9 mouse cellular contexts compared by ENCODE assay signal in the genomic region with DNA sequence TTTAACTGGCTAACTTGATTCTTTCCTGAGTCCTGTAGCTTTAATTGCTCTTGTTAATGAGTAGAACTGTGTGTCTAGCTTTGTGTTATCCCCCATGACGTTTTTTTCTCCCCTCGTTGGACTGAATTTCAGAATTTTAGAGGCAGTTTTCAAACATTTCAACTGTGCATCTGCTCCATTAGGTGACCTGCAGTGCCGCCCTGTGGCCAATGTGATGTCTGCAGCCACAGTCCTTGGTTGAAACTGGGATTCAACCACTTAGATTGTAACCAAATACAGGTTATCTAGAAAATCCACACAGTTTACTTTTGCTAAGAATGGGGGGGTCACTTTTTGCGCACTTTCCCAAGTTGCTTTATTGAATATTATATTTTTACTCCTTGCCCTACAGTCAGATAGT.
DNase-seq lines count a peak whose midpoint lies in the region; ATAC-seq lines count a peak whose summit lies in the region.
"Had no signal": no experiment of that assay in that cellular context is flagged by ENCODE, and none has a peak within 500 bp of the region (broad histone marks: within the 10 kb centered on the region; RNA-seq: fewer than 3 reads in every experiment).

No protein-coding gene starts in this region.

- H3K9ac ChIP-seq in intestine, embryonic 14.5 days (ENCODE audit: low read length), result no peak overlapping the region
- no peak overlapping the region for H3K9ac ChIP-seq in intestine, embryonic 16.5 days (ENCODE audit: low read depth, low read length)
- H3K9ac ChIP-seq in embryonic facial prominence, embryonic 11.5 days (replicated peaks; ENCODE audit: low read length), result no peak overlapping the region

- intact Hi-C loops in heart, postnatal 25 days (cut with DNase I), result loop anchor here (2.0 to 10.0 kb wide), 4 partner anchors 328 to 1046 kb away; no protein-coding TSS in a partner anchor
- intact Hi-C loops in left cerebral cortex, postnatal 25 days (cut with DNase I), result loop anchor here (5.0 to 10.0 kb wide), 5 partner anchors 93 to 1018 kb away; no protein-coding TSS in a partner anchor

- peak; percentile 95 for DNase-seq in intestine, embryonic 14.5 days (ENCODE audit: low spot score)
- DNase-seq in adrenal gland, postnatal 25 days, result peak; percentile 78
- peak; percentile 85 for DNase-seq in embryonic facial prominence, embryonic 11.5 days (ENCODE audit: low spot score)
- DNase-seq in heart, postnatal 25 days (ENCODE audit: low spot score), result peak; percentile 10
- peak; percentile 82 to 88 for DNase-seq in left cerebral cortex, postnatal 25 days (ENCODE audit: low spot score in 2 of 2)
- peak; percentile 60 to 73 for DNase-seq in natural killer cell, adult 2 months (ENCODE audit: low spot score in 2 of 2)
- DNase-seq in testis, postnatal 10 days (ENCODE audit: low spot score), result peak; percentile 92

- no peaks in the 10 kb centered on the region for H3K36me3 ChIP-seq in intestine, embryonic 14.5 days (ENCODE audit: control insufficient read depth, insufficient read depth, low read length)
- no peaks in the 10 kb centered on the region for H3K36me3 ChIP-seq in intestine, embryonic 16.5 days (ENCODE audit: control insufficient read depth, insufficient read depth, low read length)
- no peaks in the 10 kb centered on the region for H3K36me3 ChIP-seq in embryonic facial prominence, embryonic 11.5 days (replicated peaks; ENCODE audit: control insufficient read depth, insufficient read depth, low read depth, low read length)

- H3K4me2 ChIP-seq in intestine, embryonic 14.5 days (ENCODE audit: low read length), result no peak overlapping the region
- no peak overlapping the region for H3K4me2 ChIP-seq in intestine, embryonic 16.5 days (ENCODE audit: low read depth, low read length)
- no peak overlapping the region for H3K4me2 ChIP-seq in embryonic facial prominence, embryonic 11.5 days (ENCODE audit: low read depth, low read length)

- H3K9me3 ChIP-seq in intestine, embryonic 14.5 days (ENCODE audit: control insufficient read depth, low read length), result no peaks in the 10 kb centered on the region
- H3K9me3 ChIP-seq in intestine, embryonic 16.5 days (ENCODE audit: control insufficient read depth, low read length), result no peaks in the 10 kb centered on the region
- H3K9me3 ChIP-seq in embryonic facial prominence, embryonic 11.5 days (replicated peaks; ENCODE audit: control insufficient read depth, low read length), result no peaks in the 10 kb centered on the region

- H3K4me3 ChIP-seq in intestine, embryonic 14.5 days (ENCODE audit: low read depth, low read length), result no peak overlapping the region
- H3K4me3 ChIP-seq in intestine, embryonic 16.5 days (ENCODE audit: low read length), result no peak overlapping the region
- H3K4me3 ChIP-seq in embryonic facial prominence, embryonic 11.5 days (ENCODE audit: low read depth, low read length), result no peak overlapping the region

- H3K27me3 ChIP-seq in intestine, embryonic 14.5 days (replicated peaks; ENCODE audit: control insufficient read depth, insufficient read depth, low read length), result no peaks in the 10 kb centered on the region
- H3K27me3 ChIP-seq in intestine, embryonic 16.5 days (replicated peaks; ENCODE audit: control insufficient read depth, insufficient read depth, low read length), result no peaks in the 10 kb centered on the region
- no peaks in the 10 kb centered on the region for H3K27me3 ChIP-seq in embryonic facial prominence, embryonic 11.5 days (ENCODE audit: control insufficient read depth, insufficient read depth, low read length)

- no peaks in the 10 kb centered on the region for H3K4me1 ChIP-seq in intestine, embryonic 14.5 days (replicated peaks; ENCODE audit: control insufficient read depth, insufficient read depth, low read length)
- H3K4me1 ChIP-seq in intestine, embryonic 16.5 days (ENCODE audit: control insufficient read depth, insufficient read depth, low read length), result no peaks in the 10 kb centered on the region
- H3K4me1 ChIP-seq in embryonic facial prominence, embryonic 11.5 days (ENCODE audit: control insufficient read depth, insufficient read depth, low read length), result no peaks in the 10 kb centered on the region

- no peak overlapping the region for H3K27ac ChIP-seq in intestine, embryonic 14.5 days (ENCODE audit: low read depth)
- no peak overlapping the region for H3K27ac ChIP-seq in intestine, embryonic 16.5 days (ENCODE audit: low read length)
- no peak overlapping the region for H3K27ac ChIP-seq in embryonic facial prominence, embryonic 11.5 days (replicated peaks; ENCODE audit: low read depth, low read length)
- H3K27ac ChIP-seq: macrophage had no signal

- ATAC-seq in intestine, embryonic 14.5 days (replicated peaks; ENCODE audit: low FRiP score, low TSS enrichment, low read depth), result no peak; the same call in 1 of the 2 replicates
- no peak for ATAC-seq in intestine, embryonic 16.5 days
- no peak for ATAC-seq in embryonic facial prominence, embryonic 11.5 days (replicated peaks; ENCODE audit: insufficient number of reproducible peaks, low FRiP score, low TSS enrichment, low read depth)

- 3% methylated on average over 4 of the region's 4 CpGs for WGBS in intestine, embryonic 14.5 days
- 4% methylated on average over 4 of the region's 4 CpGs for WGBS in intestine, embryonic 16.5 days
- 8% methylated on average over 4 of the region's 4 CpGs for WGBS in embryonic facial prominence, embryonic 11.5 days

Comparison
In these comparisons a context has a peak if more than half of its experiments do, and no peak if none do; other contexts are left out.
1. DNase-seq: peak in every context shown above with its lines; median percentile 95 in intestine, embryonic 14.5 days; 92 in testis, postnatal 10 days; 85 in embryonic facial prominence, embryonic 11.5 days; 85 in left cerebral cortex, postnatal 25 days; 78 in adrenal gland, postnatal 25 days; 66 in natural killer cell, adult 2 months; 10 in heart, postnatal 25 days.